Mouse (Mus musculus) liver, postnatal 0 days (tissue): ENCODE data around the gene Slc16a2.

Experiments used
- CTCF ChIP-seq: sonication (generic); IDR thresholded peaks from 2 replicates; pipeline ENCODE4 v1.5.1; 2016; ENCODE audit warnings: antibody characterized with exemption, low read depth
- EP300 ChIP-seq: IDR thresholded peaks from 2 replicates; pipeline ENCODE4 v1.6.1; 2016; ENCODE audit warnings: antibody characterized with exemption, low read depth, mild to moderate bottlenecking

DNA sequence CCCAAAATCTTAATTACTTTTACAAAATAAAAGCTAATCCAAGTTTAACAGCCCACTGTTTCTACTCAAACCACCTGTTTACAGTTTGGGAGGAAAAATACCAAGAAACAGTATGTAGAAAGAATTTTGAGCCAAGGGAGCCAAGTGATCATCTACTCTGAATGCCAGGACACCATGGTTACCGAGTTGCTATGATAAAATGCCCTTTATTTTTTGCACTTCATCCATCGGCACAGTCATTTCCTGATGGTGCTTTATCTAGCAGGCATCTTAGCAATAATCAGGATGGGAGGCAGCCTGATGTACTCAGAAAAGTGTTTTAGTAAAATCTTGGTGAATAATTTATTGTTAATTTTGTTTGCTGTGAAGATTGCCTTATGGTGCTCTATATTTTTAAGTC, 41.7 kb upstream of the Slc16a2 start:
- TF ChIP-seq CTCF (no peak), EP300 (no peak)
